Mouse (Mus musculus) lung, embryonic 16.5 days (tissue): ENCODE measurements around the gene Galnt17. TPM values are rescaled to one million over a fixed set of nuclear protein-coding genes. Genes with fewer than 3 reads are reported as not detected.

Experiments used
- ATAC-seq: fragments of 200-750 bp; cut with Nextera tagmentation; 2 replicates; pipeline ENCODE4 v1.8.0; 2017; ENCODE audit warnings: low read depth, mild to moderate bottlenecking, moderate library complexity
- H3K27ac ChIP-seq: fragments of 300-500 bp; sonication (generic); 2 replicates; pipeline ENCODE4 v1.5.1; 2014; ENCODE audit warnings: mild to moderate bottlenecking, control low read depth, low read length
- H3K27me3 ChIP-seq: fragments of 300-500 bp; sonication (generic); 2 replicates; pipeline ENCODE4 v1.6.1; 2014; ENCODE audit warnings: low read depth, low read length, mixed read lengths; ENCODE audit not compliant: control insufficient read depth, insufficient read depth
- H3K36me3 ChIP-seq: fragments of 300-500 bp; sonication (generic); 2 replicates; pipeline ENCODE4 v1.6.1; 2014; ENCODE audit warnings: low read length; ENCODE audit not compliant: control insufficient read depth, insufficient read depth
- H3K4me1 ChIP-seq: fragments of 300-500 bp; sonication (generic); replicated peaks from 2 replicates; pipeline ENCODE4 v1.6.1; 2014; ENCODE audit warnings: low read length, mixed read lengths; ENCODE audit not compliant: control insufficient read depth, insufficient read depth
- H3K4me2 ChIP-seq: fragments of 300-500 bp; sonication (generic); 2 replicates; pipeline ENCODE4 v1.6.1; 2014; ENCODE audit warnings: low read depth, low read length, control low read depth
- H3K4me3 ChIP-seq: fragments of 300-500 bp; sonication (generic); 2 replicates; pipeline ENCODE4 v1.5.1; 2014; ENCODE audit warnings: mild to moderate bottlenecking, low read length, control low read depth
- H3K9ac ChIP-seq: fragments of 300-500 bp; sonication (generic); 2 replicates; pipeline ENCODE4 v1.6.1; 2014; ENCODE audit warnings: low read length, control low read depth
- H3K9me3 ChIP-seq: fragments of 300-500 bp; sonication (generic); 2 replicates; pipeline ENCODE4 v1.6.1; 2016; ENCODE audit warnings: low read length; ENCODE audit not compliant: control insufficient read depth
- WGBS: fragments of 180-500 bp; shearing (Covaris S2); extraction: QIAGEN DNeasy Blood & Tissue Kit; methylation state at CpG from one replicate; pipeline ENCODE4 v1.1.7; 2014; 5-methylcytosine and 5-hydroxymethylcytosine counted together
- polyA plus RNA-seq: library from polyadenylated mRNA; unstranded; fragments of >200 nt; fragmentation: Nextera tagmentation; extraction: Ambion mirVana; gene quantifications from 2 replicates; pipeline ENCODE4 v1.2.1, GENCODE M21; 2015

The Galnt17 gene
- polyA plus RNA-seq, 1 experiment from 2014 or later = 0.80 TPM

- Histone ChIP-seq H3K4me3 (no peak overlapping the region), H3K27me3 (no peaks in the 10 kb centered on the region), H3K4me2 (no peak overlapping the region), H3K27ac (no peak overlapping the region), H3K9ac (no peak overlapping the region), H3K9me3 (peaks cover 3% of the 10 kb centered on the region; the same call in 1 of the 2 replicates), H3K36me3 (no peaks in the 10 kb centered on the region), H3K4me1 (no peaks in the 10 kb centered on the region)
- ATAC-seq = no peak
- WGBS = 90% methylated on average over 7 of the region's 7 CpGs
Observed at GRCm38 (mm10) chr5:130925681-130926080, 382.6 kb downstream of the Galnt17 start.

DNA sequence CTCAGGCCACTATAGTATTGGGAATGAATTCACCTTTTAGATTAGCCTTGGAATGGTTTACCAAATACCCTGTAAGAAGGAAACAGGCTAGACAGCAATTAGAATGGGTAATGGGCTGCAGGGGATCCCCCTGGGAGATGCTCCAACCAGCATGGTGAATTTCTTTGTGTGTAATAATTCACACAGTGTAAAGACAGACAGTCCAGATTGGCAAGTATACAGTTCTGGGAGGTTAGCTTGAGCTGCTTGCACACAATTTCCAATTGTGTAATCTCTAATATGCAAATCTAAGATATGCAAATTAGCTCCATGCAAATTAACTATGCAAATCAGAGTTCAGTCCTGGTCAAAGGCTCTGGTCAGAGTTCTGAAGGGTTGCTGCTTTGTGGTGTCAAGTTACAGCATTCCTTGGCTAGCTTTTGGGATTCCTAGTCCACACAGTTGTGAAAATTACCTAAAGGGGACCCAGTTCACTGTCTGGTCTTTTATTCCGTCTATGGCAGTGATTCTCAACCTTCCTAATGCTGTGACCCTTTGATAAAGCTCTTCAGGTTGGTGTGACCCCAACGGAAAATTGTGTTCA is 384.0 kb downstream of the Galnt17 start:
- no peaks in the 10 kb centered on the region for H3K27me3 ChIP-seq
- no peaks in the 10 kb centered on the region for H3K4me1 ChIP-seq
- H3K36me3 ChIP-seq = no peaks in the 10 kb centered on the region
- WGBS = 16% methylated on average over 2 of the region's 2 CpGs
- H3K27ac ChIP-seq = no peak overlapping the region
- no peak overlapping the region for H3K9ac ChIP-seq
- no peak overlapping the region for H3K4me3 ChIP-seq
- H3K4me2 ChIP-seq = no peak overlapping the region
- ATAC-seq = no peak
- H3K9me3 ChIP-seq = peaks cover 3% of the 10 kb centered on the region; the same call in 1 of the 2 replicates

GRCm38 (mm10) chr5:130919969-130920368 is 388.3 kb downstream of the Galnt17 start:
- Histone ChIP-seq H3K4me3 (no peak overlapping the region), H3K36me3 (no peaks in the 10 kb centered on the region), H3K4me1 (no peaks in the 10 kb centered on the region), H3K9ac (no peak overlapping the region), H3K27ac (no peak overlapping the region), H3K27me3 (no peaks in the 10 kb centered on the region), H3K9me3 (no peaks in the 10 kb centered on the region; the same call in 1 of the 2 replicates), H3K4me2 (no peak overlapping the region)
- no peak for ATAC-seq
- WGBS = 87% methylated on average over 7 of the region's 7 CpGs

- Histone ChIP-seq H3K36me3 (no peaks in the 10 kb centered on the region), H3K9me3 (no peaks in the 10 kb centered on the region; the same call in 1 of the 2 replicates), H3K4me2 (no peak overlapping the region), H3K9ac (no peak overlapping the region), H3K27me3 (no peaks in the 10 kb centered on the region), H3K4me3 (no peak overlapping the region), H3K27ac (no peak overlapping the region), H3K4me1 (no peaks in the 10 kb centered on the region)
- ATAC-seq = no peak
- WGBS = 53% methylated on average over 3 of the region's 3 CpGs
Observed at GRCm38 (mm10) chr5:130914606-130915005, 393.7 kb downstream of the Galnt17 start.

DNA sequence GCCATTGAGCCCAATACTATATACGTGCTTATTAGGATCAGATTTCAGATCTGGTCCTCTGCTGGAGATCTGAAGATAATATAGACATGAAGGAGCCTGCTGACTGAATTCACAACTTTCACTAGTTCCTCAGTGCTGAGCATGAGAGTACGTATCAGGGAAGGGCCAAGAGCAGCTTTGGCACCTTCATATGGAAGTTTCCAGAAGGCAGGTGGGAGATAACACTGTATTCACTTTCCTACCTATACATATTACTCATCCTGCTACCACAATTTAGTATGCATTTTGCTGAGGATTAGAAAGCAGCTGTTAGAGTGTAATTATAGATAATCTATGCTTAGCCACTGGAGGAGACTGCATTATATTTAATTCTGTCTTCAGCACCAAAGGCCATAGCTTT is 396.7 kb downstream of the Galnt17 start:
- no peak overlapping the region for H3K9ac ChIP-seq
- 69% methylated on average over 2 of the region's 2 CpGs for WGBS
- H3K4me1 ChIP-seq = no peaks in the 10 kb centered on the region
- ATAC-seq = no peak
- no peaks in the 10 kb centered on the region for H3K9me3 ChIP-seq
- H3K27ac ChIP-seq = no peak overlapping the region
- H3K4me2 ChIP-seq = no peak overlapping the region
- H3K27me3 ChIP-seq = no peaks in the 10 kb centered on the region
- H3K36me3 ChIP-seq = no peaks in the 10 kb centered on the region
- H3K4me3 ChIP-seq = no peak overlapping the region

DNA sequence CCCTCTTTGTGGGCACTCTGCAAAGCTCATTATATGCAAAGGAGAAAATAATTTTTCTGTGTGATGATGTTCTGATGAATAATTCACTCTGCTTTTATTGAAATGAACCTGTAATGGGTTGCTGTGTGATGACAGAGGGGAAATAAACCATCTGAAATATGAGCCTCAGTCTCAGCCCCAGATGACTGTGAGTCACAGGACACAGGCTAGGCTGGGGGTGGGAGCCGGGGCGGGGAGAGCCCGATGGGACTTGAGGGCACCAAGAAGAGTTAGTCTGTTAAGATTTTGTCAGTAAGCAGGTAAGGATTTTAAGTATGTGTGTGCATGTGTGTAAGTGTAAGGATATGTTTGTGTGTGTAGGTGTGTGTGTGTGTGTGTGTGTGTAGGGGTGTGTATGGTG is 406.6 kb downstream of the Galnt17 start:
- H3K9ac ChIP-seq = no peak overlapping the region

GRCm38 (mm10) chr5:130895991-130896390 is 412.3 kb downstream of the Galnt17 start:
- no peak overlapping the region for H3K4me2 ChIP-seq
- no peak overlapping the region for H3K4me3 ChIP-seq
- no peak overlapping the region for H3K27ac ChIP-seq
- H3K9me3 ChIP-seq = no peaks in the 10 kb centered on the region
- no peak overlapping the region for H3K9ac ChIP-seq
- ATAC-seq = no peak
- 95% methylated on average over 3 of the region's 3 CpGs for WGBS
- H3K36me3 ChIP-seq = no peaks in the 10 kb centered on the region
- no peaks in the 10 kb centered on the region for H3K27me3 ChIP-seq
- no peaks in the 10 kb centered on the region for H3K4me1 ChIP-seq

More for the DNA sequence above, 406.6 kb downstream of the Galnt17 start:
- H3K4me1 ChIP-seq = no peaks in the 10 kb centered on the region
- no peaks in the 10 kb centered on the region for H3K9me3 ChIP-seq
- WGBS = 61% methylated on average over 3 of the region's 3 CpGs
- H3K27me3 ChIP-seq = no peaks in the 10 kb centered on the region
- H3K36me3 ChIP-seq = no peaks in the 10 kb centered on the region
- no peak overlapping the region for H3K4me2 ChIP-seq
- no peak for ATAC-seq
- H3K27ac ChIP-seq = no peak overlapping the region
- no peak overlapping the region for H3K4me3 ChIP-seq

DNA sequence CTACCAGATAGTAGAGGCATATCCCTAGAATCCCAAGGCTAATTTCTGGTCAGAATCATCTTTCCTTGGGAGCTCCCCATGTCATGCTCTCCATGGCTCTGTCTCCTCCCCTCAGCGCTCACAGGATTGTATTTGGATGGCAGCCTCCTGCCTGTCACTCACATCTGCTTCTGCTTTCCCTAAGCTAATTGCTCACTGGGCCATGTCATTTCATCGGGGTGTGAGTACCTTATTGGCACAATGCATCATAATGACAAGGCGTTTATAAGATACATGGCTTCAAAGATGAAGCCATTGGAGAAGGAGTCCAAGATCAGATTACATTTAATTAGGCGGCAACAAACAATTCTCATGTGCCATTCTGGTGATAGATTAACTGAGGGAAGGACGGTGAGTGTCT is 416.6 kb downstream of the Galnt17 start:
- Histone ChIP-seq H3K36me3 (no peaks in the 10 kb centered on the region), H3K9me3 (no peaks in the 10 kb centered on the region), H3K27ac (no peak overlapping the region), H3K4me3 (no peak overlapping the region), H3K27me3 (no peaks in the 10 kb centered on the region), H3K4me2 (no peak overlapping the region), H3K9ac (no peak overlapping the region), H3K4me1 (no peaks in the 10 kb centered on the region)
- ATAC-seq = peak; percentile 41; the same call in 1 of the 2 replicates
- 42% methylated on average over 5 of the region's 5 CpGs for WGBS

DNA sequence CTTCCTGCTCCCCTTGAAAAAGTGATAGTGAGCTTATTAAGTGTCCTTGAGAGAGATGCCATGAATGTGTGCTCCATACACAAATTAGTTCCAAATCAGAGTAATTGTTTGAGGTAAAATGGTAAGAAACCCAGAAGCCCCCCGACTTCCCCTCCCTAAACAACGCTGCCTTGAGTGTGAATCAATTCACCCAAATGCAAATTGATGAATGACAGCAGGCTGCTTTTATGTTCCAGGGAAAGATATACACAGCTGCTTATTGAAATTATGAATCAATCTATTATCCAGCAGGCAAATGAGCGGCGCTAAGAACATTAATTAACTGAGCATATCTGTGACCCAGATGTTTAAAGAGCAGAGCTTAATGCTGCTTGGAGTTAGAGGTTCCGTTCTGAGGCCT is 428.0 kb downstream of the Galnt17 start:
- H3K9ac ChIP-seq = no peak overlapping the region
- peaks cover 4% of the 10 kb centered on the region; the same call in 1 of the 2 replicates for H3K9me3 ChIP-seq
- H3K4me1 ChIP-seq = no peaks in the 10 kb centered on the region
- 77% methylated on average over 5 of the region's 5 CpGs for WGBS
- no peaks in the 10 kb centered on the region for H3K36me3 ChIP-seq
- no peaks in the 10 kb centered on the region for H3K27me3 ChIP-seq
- no peak for ATAC-seq
- no peak overlapping the region for H3K4me2 ChIP-seq
- H3K27ac ChIP-seq = no peak overlapping the region
- H3K4me3 ChIP-seq = no peak overlapping the region

DNA sequence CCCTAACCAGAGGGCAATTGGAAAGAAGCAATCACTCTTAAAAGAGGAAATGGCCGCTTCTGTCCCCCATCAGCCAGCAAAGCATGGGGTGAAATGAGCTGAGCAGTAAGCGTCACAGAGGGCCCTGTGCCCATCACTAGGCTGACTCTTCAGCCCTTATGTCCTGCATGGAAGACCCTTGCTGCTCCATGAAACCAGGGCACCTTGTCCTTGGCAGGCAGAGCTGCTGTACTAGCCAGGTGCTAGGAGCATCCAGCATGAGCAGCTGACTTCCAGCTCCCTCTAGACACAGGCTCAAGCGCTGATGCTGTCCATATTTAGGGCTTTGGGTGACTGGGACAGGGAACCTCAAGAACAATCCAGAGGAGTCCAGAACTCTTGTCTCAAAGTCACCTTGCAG is 432.9 kb downstream of the Galnt17 start:
- 81% methylated on average over 3 of the region's 3 CpGs for WGBS
- Histone ChIP-seq H3K36me3 (no peaks in the 10 kb centered on the region), H3K4me2 (no peak overlapping the region), H3K9ac (no peak overlapping the region), H3K27ac (no peak overlapping the region), H3K27me3 (no peaks in the 10 kb centered on the region), H3K9me3 (no peaks in the 10 kb centered on the region; the same call in 1 of the 2 replicates), H3K4me3 (no peak overlapping the region), H3K4me1 (no peaks in the 10 kb centered on the region)
- ATAC-seq = no peak
